Mouse (Mus musculus) megakaryocyte, embryonic 14.5 days (primary cell): ENCODE results near the gene Map10.

Experiments used
- FLI1 ChIP-seq: IDR thresholded peaks from 2 replicates; pipeline ENCODE4 v1.6.1; 2012; ENCODE audit warnings: low read length, inconsistent platforms, mixed read lengths
- GATA1 ChIP-seq: IDR thresholded peaks from 3 replicates; pipeline ENCODE4 v1.6.1; 2012; ENCODE audit warnings: mixed read lengths, low read length, inconsistent platforms, borderline replicate concordance

DNA sequence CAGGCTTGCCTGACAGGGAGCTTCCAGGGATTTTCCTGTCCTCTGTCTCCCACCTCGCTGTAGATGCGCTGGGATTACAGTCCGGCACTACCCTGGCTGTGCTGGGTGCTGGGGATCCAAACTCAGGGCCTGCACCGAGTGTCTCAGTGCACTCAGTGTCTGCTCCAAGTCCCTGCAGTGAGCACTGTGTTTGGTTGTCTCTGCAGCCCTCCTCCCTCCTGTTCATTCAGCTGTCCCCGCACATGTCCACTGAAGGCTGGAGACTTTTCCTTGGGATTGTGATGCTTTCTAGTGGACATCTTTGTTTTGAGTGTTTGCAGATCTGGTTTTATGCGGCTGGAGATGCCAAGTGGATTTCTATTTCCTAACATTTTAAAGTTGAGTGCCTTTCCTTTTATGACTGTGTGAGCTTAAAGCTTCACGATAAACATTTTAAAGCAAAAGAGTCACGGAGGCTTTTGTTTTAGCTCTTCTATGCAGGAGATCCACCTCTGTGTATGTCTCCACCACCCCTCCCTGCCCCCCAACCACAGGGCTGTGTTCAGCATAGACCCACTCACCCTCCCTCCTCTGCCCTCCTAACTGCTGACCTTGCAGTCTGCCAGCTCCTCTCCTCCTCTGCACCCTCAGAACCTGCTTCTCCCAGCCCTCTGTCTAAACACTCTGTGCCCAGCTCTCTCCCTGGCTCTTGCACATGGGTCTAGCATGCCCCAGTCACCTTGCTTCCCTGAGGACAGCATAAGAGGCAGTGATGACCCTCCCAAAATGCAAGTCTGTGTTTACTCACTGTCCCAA lies 9.4 kb downstream of the Map10 start:
- TF ChIP-seq GATA1: no peak
- TF ChIP-seq FLI1: no peak
